Mouse (Mus musculus) CH12F3 (cell line): ENCODE data around the gene Olfr66.

Experiments
- in situ Hi-C: fragments of 300-500 bp; cut with MboI; formaldehyde crosslinking; loops from 2 replicates; pipeline ENCODE4 v1.14.3; 2020; ENCODE audit warnings: low sequenced_read_pairs

Gene Olfr66

DNA sequence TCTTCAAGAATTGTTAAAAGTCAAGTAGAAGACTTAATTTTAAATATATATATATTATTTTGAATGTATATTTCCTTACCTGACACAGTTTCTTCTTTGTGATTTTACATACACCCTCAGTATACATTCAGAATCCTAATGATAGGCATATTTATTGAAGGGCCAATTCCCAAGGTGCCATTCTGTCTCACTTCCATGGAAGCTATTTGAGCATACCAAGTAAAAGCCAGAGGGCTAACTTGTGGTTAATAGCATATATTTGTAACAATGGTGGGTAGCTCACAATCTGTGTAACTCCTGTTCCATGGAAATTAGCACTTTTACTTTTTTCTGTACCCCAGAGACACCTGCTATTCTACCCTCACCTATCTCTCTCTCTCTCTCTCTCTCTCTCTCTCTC is at the start of gene Olfr66:
TSS of gene Olfr66 (minus strand) at position 101 of the 400 bp plus-strand sequence.
- in situ Hi-C loops = no loop called here

DNA sequence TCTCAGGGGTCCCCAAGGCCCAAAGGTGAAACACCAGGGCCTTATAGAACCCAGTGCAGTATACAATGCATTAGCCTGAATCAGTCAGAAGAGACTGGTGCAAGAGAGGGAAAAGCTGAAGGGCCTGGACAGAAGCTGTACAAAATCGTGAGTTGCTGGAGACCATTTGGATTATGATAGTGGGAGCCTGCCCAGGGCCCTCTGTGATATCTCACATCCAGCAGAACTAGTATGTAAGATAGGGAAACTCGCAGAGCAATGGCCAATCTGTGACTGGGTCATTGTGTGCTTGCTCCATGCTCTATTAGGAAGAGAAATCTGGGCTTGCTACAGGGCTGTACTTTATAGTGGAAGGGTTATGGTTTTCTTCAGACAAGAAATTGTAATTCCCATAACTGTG is 48.2 kb upstream of the Olfr66 start, which contains the start of gene Olfr632:
TSS of gene Olfr632 (plus strand) at position 84 of the 400 bp plus-strand sequence.
- in situ Hi-C loops = no loop called here

DNA sequence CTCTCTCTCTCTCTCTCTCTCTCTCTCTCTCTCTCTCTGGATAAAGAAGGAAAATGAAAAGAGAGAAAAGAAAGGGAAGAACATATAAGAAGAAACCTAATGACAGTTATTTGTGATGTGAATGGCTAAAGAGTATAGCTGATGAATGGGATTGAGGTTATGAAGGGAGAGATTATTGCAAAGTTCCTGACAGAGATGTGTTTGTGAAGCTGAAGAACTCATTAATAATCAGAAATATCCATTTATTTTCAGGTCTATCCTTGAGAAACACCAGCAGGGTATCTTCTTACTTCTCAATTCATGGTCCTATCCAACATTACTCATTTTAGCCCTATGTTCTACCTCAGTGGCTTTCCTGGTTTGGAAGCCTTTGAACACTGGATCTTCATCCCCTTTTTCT is 42.5 kb upstream of the Olfr66 start, which contains the start of gene Olfr631:
TSS of gene Olfr631 (plus strand) at position 301 of the 400 bp plus-strand sequence.
- in situ Hi-C loops = no loop called here

DNA sequence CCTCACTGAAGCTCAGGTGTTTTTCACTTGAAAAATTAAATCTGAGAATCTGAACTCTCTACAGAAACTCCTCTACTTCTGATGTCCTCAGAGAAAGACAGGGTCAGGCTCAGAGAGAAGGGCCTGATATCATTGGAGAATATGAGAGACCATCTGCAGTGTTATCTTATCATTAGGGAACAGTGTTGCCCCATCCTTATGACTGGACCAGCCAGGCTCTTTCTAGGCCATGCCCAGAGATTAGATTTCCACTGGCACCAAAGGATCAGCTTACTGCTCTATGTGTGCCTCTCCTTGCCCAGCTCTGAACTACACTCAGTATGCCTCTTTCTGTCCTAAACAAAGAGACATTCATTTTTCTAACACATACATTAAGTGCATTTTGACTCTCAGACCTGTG is 29.3 kb upstream of the Olfr66 start:
- in situ Hi-C loops = no loop called here

DNA sequence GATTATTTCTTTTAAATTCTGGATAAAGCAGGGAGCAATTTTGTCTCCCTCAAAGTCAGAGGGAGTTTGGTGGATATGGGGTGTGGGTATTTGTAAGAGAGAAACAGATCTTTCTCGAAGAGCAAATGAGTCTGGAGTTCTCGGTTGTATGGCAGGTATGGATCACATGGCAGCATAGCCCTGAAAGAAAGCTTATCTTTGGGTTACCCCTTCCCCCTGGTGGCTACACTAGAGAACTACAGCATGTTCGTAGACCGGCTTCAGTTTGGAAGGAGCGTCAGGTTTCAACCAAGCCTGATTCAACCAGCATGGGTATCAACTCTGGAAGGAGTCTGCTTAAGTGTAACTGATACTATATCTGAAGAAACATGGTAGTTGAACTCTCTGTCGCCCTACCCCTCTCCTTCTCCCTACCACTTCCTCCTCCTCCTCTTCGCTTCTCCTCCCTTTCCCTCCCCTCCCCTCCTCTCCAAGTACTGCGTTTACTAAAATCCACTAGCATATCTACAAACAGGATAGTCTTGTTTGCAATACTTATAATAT is 27.0 kb upstream of the Olfr66 start:
- in situ Hi-C loops = no loop called here

DNA sequence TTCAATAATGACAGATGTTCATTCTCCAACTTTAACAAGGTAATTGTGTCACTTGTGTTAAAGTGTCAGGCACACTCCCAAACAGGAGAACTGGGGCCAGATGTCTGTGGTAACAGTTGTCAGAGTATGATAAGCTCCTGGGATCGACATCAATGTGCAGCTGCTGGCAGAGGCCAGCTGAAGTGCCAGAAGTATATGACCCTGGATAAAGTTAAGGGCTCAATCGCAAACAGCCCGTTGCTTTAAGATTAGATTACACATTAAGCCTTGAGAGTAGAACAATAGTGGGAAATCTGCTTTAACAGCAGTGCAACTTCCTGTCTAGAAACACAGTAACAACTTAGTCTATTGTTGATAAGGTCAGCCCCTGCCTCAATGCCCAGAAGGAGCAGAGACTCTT is 24.0 kb upstream of the Olfr66 start:
- in situ Hi-C loops = no loop called here

DNA sequence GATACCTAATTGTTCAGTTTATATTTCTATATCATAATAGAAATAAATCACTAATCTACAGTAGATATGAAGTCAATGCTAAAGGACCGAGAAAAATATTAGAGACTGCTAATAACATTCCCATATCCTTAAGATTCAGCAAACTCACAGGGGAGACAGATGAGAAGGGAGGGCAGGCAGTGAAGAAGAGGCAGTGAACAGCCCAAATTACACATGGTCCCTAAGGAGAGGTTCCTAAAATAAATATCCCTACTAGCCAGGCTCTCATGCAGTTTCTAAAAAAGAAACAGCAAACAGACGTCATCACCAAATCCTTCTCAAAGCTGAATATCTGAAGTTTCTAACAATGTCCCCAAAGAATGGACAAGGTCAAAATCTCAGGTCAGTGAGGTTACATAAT is 17.1 kb upstream of the Olfr66 start, which contains the start of gene Olfr65:
TSS of gene Olfr65 (plus strand) at position 301 of the 400 bp plus-strand sequence.
- in situ Hi-C loops = no loop called here

DNA sequence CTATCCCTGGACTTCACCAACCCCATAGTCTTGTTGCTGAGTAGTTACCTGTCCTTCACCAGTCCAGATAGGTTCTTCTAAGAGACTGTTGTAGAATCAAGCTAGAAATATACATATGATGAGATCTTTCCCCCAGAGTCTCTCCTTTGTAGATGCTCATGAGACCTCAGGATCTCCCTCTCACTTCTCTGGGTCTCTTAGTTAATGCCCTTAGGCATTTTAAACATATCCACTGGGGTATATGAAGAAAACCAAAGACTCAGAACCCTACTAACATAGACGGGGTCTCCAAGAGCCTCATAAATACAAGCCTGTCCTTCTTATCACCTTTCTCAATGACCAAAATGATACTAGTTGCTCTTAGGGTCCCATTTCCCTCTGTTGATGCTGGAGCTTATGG is 8.3 kb upstream of the Olfr66 start, which contains the start of gene Olfr64:
TSS of gene Olfr64 (minus strand) at position 101 of the 400 bp plus-strand sequence.
- in situ Hi-C loops = no loop called here

DNA sequence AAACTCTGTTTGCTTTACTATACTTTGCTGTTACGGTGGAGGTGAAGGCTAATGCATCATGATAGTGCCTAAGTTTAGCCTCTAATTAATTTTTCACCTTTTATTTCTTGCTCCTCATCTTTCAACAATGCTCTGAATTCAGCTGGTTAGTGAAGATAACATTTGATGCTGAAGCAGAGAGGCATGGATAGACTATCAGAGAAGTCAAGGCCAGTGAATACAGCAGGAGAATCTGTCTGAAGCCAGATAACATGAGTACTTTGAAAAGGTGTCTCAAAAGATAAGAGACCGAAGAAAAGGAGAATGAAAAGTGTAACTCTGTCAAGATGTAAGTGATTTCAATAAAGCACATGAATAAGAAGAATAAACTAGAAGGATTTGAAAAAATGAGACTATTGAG is 9.0 kb downstream of the Olfr66 start:
- in situ Hi-C loops = no loop called here

DNA sequence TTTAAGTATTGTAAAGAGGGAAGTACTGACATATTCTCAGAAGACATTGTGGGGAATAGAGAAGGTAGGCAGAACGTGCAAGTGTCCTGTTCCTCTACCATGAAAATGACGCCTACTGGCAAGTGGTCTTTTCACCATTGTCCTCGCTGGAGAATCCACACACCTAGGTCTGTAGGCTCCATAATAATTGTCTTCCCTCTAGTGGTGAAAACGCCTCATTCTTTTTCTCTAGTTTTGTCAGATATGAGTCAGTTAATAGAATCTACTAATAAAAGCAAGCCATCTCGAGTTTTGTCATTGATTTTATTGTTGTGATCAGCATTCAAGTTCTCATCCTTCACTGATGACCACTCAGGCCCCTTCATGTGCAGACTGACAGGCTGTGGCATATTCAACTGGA is 11.6 kb downstream of the Olfr66 start:
- in situ Hi-C loops = loop anchor here (5.0 kb wide), 1 partner anchor 82 kb away; the partner anchor contains the start of gene Olfr67

DNA sequence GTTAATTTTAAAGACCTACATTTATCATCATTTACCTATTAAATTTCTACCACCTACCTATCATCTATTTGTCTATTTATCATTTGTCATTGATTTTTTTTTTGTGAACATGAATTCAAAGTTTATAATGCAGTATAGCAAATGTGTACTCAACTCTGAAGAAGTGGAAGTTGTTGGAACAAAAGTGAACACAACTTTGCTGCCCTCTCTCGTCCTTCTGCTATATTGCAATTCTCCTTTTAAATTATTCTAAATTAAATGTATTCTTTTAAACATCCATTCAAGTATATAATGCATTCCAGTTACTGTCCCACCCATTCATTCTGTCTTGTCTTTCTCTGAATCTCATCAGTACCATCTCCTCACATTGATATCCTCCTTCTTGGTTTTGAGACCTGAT is 13.0 kb downstream of the Olfr66 start:
- in situ Hi-C loops = loop anchor here (5.0 kb wide), 1 partner anchor 81 kb away; the partner anchor contains the start of gene Olfr67

DNA sequence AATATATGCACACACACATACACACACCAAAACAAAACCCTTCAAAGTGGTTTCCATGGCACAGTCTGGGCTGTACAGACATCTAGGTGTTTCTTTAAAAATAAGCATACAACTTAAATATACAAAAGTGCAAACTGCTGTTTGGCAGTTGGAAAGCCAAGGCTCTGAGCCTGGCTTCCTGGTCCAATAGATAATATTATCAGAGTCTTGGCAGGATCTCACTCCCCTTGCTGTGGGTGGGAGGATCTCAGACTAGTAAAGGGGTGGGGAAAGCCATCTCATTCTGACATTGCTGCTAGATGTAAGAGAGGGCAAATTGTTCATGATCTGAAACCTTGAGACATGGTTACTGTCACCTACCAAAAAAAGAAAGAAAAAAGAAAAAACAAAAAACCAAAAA is 15.4 kb downstream of the Olfr66 start:
- in situ Hi-C loops = loop anchor here (5.0 kb wide), 1 partner anchor 78 kb away; the partner anchor contains the start of gene Olfr67

DNA sequence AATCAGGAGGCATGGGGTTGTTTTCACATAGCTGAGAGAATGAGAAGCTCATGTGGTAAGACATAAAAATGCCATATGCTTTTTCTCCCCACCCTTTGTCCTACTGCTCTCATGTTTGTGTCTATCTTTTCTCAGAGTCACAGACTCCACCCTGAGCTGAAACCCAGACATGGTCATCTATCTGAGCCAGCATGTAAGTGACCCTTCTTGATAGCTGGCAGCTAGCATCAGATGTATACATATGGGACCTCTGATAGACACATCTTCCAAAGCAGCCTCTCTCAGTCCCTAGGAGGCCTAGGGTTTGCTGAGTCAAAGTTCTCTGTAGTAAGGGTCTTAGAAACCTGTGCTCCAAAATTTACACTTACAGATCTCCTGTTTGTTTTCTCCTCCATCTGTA is 20.3 kb downstream of the Olfr66 start:
- in situ Hi-C loops = no loop called here

DNA sequence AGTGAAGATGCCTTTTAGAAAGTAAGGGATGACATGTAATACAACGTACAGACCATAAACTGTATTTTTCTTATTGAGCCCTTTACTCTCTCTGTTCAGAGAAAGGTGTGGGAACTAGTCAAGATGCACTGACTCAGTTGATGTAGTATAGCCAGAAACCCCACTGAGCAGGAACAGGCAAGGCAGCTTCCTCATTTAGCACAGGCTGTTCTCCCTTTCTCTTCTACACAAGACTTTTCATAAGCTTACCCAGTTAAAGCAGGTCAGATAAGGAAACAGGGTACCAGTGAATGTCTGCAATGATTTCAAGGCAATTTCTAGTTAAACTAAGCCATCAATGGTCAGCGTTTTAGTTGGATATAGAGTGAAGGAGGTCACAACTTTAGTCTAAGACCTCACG is 24.5 kb downstream of the Olfr66 start:
- in situ Hi-C loops = no loop called here

DNA sequence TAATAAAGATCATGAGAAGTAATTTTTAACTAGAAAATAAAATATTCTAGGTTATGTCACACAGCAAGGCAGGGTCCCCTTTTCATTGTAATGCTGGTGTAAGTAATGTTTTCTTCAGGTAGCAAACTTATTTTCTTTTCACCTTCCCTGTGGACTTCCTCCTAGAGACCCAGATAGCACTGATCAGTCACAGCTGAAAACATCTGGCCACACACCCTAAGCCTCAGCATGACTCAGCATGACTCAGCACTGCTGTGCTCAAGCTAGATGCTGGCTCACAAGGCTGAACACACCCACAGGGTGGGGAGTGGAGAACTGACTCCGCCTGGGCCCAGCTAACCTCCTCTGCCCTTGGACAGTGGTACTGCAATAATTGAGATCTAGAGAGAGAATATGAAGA is 25.2 kb downstream of the Olfr66 start:
- in situ Hi-C loops = no loop called here

DNA sequence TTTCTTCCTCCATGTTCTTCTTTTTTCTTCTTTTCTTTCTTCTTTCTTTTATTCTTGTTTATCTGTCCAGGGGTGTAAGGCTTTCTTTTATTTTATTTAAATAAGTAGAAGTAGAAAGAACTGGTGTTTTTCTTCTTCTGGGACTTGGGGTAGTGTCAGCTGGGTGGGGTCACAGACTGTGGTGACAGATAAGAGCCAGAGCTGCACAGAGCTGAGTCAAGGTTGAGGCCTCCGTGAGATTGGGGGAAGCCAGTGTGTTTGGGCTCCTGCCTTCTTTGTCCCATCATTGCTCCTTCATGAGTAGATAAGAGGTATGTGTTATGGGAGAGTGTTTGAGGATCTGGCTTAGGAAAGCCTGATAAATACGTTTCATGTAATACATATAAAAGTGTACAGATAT is 27.0 kb downstream of the Olfr66 start:
- in situ Hi-C loops = no loop called here

DNA sequence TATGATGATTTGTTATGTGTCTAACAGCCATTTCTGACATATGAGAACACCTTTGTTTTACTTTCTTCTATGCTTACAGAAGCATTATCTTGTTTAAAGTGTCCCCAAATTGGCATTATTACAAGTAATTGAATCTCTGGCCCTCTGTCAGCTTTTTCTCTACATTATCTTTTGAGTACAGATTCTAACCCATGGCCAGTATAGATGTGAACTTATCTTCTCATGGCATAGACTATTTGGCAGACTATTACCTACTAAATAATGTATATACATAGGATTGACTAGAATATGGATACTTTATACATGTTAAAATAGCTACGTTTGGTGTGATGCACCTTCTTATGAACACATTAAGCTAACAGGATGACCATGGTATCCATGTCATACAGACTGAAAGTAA is 31.4 kb downstream of the Olfr66 start:
- in situ Hi-C loops = no loop called here

DNA sequence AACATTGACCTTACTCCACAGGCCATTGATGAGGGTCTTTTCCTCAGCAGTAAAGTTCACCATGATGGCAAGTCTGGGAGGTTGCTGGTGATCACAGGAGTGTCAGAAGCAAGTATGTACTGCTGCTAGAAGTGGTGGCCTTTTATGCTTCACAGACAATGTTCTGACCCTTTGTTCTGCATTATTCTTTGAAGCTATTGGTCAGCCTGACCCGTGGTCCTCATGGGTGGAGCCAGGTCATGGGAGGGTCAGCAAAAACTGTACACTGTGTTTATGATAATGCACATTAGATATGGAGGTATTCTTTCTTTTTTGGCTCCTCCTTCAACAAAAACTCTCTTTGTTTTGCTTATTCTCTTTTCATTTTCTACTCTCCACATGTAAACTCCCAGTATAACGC is 33.0 kb downstream of the Olfr66 start, which contains the start of gene Hbb-y:
TSS of gene Hbb-y (minus strand) at position 127 of the 400 bp plus-strand sequence.
- in situ Hi-C loops = no loop called here

DNA sequence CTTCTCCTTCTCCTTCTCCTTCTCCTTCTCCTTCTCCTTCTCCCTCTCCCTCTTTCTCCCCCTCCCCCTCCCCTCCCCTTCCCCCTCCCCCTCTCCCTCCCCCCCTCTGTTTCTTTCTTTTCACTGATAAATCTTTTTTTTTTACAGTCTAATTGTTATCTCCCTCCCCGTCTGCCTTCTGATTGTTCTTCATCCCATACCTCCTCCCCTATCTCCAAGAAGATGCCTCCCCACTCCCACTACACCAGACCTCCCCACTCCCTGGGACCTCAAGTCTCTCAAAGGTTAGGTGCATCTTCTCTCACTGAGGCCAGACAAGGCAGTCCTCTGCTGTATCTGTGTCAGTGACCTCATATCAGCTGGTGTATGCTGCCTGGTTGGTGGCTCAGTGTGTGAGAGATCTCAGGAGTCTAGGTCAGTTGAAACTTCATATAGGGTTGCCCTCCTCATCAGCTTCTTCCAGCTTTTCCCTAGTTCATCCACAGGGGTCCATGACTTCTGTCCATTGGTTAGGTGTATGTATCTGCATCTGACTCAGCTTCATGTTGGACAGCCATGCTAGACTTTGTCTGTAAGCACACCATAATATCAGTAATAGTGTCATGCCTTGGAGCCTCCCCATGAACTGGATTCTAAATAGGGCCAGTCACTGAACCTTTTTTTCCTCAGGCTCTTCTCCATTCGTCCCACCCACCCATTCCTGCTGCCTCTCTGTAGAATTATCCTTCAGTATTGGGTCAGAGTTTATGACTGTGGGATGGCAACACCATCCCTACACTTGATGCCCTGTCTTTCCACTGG is 41.3 kb downstream of the Olfr66 start:
- in situ Hi-C loops = no loop called here

DNA sequence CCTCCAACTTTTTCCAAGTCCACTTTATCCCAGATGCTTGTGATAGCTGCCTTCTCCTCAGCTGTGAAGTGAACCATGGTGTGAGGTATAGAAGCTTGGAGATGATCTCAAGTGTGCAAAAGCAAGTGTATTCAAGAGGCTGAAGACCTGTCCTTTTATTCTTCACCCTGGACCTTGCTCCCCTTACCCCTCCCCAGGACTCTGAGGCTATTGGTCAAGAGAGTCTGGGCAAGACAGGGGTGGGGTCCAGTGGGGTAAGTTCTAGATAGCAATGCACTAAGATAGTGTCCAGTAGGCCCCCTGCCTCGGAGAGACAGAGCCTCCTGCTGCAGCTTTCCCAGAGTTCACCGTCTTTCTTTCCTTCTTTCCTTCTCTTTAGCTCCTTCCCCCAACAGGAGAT is 43.0 kb downstream of the Olfr66 start, which contains the start of gene Hbb-bh1:
TSS of gene Hbb-bh1 (minus strand) at position 131 of the 400 bp plus-strand sequence.
- in situ Hi-C loops = no loop called here

DNA sequence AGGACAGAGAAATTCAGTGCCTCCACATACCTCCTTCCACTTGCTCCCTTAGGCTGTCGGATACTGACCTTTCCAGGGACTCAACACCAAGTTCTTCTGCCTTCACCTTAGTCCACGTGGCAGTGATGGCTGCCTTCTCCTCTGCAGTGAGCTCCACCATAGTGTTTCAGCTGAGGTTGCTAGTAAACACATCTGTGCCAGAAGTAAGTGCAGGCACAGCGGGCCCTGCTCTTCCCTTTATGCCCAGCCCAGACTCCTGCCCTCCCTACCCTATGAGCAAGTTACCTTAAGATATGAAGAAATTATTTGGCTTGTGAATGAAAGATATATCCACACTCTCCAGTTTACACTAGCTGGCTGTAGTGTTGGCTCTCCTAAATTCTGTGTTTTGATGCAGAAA is 45.8 kb downstream of the Olfr66 start, which contains the start of gene Hbb-bh2:
TSS of gene Hbb-bh2 (minus strand) at position 253 of the 400 bp plus-strand sequence.
- in situ Hi-C loops = no loop called here
